Mouse (Mus musculus) left cerebral cortex, adult 9 months (tissue): ENCODE data around the gene Trank1.

Experiments
- DNase-seq, 2 experiments: peaks; one replicate each; pipeline ENCODE4 v3.0.0; 2022; ENCODE audit warnings: low spot score in 2 of 2

Gene Trank1

DNA sequence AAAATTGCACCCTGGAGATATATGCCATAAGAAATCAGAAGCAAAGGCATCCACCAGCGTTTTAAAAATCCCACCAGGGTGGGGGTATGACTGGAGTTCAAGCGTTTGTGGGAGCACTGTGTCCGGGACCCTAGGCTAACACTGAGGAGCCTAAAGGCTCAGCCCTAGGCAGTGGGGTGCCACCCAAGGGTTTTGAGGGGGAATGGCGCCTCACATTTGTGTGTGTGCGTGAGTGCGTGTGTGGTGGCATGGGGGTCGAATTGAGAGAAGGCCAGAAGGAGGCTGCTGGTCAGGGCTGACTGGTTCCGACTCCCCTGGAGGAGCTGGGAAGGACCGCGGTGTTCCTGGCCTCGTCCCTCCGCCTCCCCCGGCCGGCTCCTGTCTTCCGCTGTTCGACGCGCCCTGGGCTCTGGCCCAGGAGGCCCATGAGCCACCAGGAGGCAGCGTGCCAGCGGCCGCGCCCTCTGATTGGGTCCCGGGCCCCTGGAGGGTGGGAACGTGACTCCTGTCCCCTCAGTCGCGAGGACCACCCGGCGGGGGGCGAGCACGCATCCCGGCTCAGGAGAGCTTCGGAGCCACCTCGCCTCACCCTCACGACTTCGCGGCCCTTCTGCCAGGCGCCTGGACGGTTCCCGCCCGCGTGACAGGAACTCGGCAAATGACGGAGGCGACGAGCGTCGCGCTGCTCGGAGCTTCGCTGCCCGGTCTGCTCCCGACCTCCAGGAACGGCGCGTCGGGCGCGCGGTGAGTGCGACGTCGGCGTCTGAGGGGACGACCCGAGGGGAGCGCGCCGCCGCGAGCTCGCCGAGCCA lies at the start of gene Trank1:
Trank1 (plus strand) TSS at position 709 of the 812 bp plus-strand sequence.
- peak in 1 of 2 experiments; percentile 46 for DNase-seq

DNA sequence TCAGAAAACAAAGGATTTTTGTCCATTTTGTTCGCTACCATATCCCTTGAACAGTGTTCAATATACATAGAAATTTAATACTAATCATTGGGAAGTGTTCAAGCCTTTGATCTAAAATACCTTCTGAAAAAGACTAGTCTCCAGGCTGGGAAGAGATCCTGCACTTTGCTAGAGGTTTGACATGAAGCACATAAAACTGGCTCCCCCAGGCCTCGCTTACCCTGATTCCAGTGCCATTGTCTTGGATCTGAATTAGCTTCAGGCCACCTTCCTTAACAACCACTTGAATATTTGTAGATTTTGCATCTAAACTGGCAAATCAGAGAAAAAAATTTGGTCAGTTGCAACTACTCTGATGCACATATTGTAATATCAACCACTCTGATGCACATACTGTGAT lies 43.5 kb upstream of the Trank1 start:
- DNase-seq: no peak

DNA sequence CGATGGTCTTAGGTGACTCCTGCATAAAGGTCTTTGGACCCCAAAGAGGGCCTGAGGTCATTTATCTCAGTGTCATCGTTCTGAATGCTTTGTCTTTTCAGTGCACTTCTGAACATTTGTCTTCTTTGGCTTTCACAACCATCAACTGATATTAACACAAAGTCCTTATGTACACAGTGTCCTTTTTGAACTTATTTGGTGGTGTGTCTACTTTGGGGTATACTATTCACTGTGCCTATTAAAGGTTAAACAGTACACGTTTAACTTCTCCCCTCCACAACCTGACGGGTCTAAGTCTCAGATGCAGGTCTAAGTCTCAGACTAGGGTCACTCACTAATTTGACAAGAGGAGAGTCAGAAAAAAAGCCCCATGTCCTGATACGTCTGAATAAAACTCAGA lies 40.9 kb upstream of the Trank1 start:
- no peak for DNase-seq

DNA sequence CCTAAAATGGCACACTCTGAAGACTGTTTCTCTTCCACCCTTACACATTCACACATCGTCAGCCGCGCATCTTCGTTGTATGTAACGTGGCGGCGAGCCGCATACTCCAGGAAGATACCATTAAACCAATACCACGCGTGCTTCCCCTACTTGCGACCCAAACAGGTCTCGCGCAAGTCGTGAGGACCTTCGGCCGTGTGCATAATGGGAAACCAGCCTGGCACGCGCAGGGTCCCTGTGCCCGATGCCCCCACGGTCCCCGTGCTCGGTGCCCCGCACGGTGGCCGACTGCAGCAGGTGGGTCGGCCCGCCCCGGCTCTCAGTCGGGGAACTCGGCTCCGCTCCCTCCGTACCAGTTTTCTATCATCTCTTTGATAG lies 40.5 kb upstream of the Trank1 start:
- DNase-seq: no peak

DNA sequence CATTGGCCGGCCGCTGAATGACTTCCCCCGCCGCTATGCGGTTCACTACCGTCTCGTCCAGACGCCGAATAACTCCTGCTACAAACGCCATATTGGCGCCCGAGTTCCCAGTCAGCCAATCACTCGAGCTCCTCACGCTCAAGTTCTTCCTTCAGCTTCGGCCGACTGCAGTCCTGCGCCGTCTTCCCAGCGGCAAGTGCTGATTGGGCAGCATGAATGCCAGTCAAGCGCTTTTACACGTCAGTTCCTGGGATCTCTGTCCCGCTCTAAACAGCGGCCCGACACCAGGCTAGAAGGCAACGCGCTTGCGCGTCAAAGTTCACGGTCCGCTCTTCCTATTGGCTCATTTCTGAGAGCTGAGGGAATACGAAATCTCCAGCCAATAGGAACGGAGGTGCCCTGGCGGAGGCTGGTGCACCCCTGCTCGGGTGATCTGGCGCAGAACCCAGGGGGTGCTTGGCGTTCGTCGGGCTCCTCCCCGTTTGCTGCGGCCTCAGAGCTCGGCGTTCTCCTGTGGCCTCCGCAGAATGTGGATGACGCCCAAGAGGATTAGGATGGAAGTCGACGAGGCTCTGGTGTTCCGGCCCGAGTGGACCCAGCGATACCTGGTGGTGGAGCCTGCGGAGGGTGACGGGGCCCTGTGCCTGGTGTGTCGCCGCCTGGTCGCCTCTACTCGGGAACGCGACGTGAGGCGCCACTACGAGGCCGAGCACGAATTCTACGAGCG lies 39.9 kb upstream of the Trank1 start, which contains the start of the genes Mlh1 and Epm2aip1:
Mlh1 (minus strand) TSS at position 358 of the 727 bp plus-strand sequence.
Epm2aip1 (plus strand) TSS at position 496 of the 727 bp plus-strand sequence.
- peak; percentile 98 for DNase-seq

DNA sequence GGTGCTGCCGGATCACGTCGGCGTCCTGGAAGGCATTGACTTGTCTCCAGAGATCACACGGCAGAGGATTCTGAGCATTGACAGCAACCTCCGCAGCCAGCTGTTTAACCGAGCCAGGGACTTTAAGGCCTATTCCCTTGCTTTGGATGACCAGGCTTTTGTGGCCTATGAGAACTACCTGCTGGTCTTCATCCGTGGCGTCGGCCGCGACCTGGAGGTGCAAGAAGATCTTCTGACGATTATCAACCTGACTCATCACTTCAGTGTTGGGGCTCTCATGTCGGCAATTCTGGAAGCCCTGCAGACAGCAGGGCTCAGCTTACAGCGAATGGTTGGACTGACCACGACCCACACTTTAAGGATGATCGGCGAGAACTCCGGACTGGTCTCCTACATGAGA lies 39.2 kb upstream of the Trank1 start:
- DNase-seq: no peak

DNA sequence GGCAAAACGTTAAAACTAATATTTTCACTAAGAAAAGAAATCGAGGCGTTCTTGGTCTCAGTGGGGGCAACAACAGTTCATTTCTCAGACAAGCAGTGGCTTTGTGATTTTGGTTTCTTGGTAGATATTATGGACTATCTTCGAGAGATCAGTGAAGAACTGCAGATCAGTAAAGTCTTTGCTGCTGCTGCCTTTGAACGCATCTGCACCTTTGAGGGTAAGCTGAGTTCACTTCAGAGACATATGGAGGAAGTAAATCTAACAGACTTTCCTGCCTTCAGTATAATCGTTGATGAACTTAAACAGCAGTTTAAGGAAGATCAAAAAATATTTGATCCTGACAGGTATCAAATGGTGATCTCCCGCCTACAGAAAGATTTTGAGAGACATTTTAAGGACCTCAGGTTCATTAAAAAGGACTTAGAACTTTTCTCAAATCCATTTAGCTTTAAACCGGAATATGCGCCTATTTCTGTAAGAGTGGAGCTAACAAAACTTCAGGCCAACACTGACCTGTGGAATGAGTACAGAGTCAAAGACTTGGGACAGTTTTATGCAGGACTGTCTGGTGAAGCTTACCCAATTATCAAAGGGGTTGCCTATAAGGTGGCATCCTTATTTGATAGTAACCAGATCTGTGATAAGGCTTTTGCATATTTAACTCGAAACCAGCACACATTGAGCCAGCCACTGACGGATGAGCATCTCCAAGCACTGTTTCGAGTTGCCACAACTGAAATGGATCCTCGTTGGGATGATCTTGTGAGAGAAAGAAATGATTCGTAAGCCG lies 38.3 kb upstream of the Trank1 start:
- DNase-seq: no peak

DNA sequence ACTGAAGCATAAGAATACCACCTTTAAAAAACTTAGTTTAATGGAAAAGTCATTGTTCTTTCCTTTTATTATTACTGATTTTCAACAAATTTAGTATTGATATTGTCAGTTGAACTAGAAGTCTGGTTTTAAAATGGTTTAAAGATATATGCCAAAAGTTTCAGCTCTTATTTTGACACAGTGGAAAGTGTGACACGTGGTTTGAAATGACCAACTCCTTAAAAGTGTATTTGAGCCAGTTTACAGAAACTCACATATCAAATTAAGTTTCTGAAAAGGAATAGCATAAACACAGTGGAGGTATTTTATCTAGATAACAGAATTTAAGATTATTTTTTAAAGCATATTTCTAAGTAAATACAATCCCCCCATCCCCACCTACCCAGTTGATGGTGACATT lies 37.6 kb upstream of the Trank1 start:
- DNase-seq: no peak

DNA sequence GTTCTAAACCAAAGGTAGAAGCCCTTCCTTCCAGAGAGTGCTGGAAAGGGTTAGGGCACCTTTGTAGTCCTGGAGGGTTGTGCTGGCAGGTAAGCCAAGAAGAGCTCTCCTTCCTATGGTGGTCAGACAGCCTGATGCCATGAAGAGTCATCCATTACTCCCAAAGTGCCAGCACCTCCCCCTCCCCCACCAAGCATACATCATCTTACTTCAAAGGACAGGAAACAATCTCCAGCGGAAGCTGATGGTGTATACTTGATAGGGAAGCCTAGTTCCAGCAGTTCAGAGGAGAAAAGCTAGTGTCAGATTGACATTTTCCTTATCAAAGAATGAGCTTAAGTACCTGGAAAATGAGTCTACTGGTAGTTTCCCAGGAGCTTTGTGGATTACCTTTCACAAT lies 36.4 kb upstream of the Trank1 start:
- no peak for DNase-seq

DNA sequence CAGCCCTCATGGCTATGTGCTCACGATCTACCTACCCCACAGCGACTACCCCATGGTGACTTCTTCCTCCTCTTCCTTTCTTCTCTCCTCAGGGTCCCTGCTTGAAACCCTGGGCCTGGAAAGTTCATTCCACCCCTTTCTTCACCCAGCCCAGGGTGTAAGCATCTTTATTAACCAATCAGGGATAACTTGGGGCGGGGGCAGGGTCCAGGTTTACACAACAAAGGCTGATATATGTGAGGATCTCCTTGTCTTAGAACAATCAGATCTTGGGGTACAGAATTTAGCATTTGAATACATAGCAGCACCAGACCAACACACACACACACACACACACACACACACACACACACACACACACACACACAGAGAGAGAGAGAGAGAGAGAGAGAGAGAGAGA lies 26.5 kb upstream of the Trank1 start:
- no peak for DNase-seq

DNA sequence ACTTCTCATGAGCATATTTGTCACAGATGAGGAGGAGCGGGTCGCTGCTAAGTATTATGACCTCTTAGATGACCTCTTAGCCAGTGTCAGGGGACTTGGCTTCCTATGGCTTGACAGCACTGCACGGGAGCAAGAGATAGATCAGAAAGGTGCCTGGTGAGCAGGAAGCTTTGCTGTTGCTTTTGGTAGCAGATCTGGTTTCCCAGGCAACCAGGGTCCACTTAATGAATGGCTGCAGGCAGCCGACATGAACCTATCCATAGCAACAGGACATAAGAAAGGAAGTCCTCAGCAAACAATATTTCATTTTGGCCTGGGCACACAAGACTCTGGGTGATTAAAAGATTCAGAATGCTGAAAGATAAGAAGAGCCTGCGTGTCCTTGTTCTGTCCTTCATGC lies 25.9 kb upstream of the Trank1 start:
- no peak for DNase-seq

DNA sequence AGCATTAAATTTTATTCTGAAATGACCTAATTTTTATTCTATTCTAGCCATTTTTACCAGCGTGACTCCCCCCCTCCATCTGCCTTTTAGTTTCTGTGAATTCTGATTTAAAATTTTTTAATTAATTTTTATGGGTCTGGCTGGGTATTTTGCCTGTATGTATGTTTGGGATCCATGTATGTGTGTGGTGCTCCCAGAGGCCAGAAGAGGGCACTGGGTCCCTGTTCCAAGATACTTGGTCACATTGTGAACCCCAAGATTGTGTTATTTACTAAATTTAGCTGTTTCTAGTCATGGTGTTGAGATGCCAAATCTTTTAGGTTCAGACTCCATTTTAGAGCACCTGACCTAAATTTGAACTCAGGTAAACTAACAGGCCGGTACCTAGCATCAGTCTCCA lies 25.1 kb upstream of the Trank1 start:
- no peak for DNase-seq

DNA sequence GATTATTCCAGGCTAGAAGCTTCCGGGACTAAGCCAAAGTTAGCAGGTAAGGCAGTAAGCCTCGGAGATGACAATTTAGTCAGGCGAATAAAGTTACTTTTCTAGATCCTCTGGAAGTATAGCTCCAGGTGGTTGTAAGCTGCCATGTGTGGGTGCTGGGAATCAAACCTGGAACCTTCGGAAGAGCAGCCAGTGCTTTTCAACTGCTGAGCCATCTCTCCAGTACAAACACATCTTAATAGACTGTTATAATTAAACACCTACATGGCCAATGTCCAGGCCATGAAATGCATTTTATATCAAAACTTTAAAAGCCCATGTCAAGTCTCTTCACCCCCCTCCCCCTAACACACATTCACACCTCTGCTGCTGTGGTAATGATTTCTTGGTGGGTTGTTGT lies 23.6 kb upstream of the Trank1 start:
- no peak for DNase-seq

DNA sequence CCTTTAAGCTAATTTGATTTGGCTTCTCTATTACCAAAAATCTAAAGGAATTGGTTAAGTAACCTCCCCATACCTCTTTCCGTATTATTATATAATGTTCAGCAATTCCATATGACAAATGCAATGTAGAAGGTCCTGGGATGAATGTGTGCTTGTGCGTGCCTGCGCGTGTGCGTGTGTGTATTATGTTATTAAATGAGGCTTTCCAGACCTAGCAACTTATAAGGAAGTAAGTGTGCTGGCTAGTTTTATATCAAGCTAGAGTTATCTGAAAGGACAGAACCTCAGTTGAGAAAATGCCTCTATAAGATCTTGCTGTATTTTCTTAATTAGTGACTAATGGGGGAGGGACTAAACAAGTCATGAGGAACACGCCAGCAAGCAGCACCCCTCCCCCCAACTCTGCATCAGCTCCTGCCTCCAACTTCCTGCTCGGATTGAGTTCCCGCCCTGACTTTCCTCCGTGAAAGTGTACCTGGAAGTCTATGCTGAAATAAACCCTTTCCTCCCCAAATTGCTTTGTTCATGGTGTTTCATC lies 22.2 kb upstream of the Trank1 start:
- no peak for DNase-seq

DNA sequence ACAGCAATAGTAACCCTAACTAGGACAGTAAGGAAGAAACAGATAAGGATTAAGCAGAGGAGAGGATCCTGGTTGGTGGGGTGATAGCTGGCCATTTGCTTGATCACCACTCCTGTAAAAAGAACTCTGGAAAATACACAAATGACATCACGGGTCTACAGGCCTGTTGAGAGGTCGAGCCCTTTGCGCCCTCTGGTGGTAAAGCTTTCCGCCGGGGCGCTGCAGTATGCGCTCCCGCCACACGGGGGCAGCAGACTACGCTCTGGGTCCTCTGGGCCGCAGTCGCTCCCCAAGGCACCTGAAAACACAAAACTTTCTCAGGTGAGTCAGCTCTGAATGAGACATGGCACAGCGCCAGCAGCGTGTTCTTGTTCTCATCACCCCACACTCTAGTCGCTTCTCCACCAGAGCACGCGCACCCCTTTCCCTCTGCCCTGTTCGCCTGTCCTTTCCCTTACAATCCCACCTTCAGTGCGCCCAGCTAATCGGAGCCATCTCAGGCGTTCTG lies 21.7 kb upstream of the Trank1 start:
- peak; percentile 83 to 98 for DNase-seq

DNA sequence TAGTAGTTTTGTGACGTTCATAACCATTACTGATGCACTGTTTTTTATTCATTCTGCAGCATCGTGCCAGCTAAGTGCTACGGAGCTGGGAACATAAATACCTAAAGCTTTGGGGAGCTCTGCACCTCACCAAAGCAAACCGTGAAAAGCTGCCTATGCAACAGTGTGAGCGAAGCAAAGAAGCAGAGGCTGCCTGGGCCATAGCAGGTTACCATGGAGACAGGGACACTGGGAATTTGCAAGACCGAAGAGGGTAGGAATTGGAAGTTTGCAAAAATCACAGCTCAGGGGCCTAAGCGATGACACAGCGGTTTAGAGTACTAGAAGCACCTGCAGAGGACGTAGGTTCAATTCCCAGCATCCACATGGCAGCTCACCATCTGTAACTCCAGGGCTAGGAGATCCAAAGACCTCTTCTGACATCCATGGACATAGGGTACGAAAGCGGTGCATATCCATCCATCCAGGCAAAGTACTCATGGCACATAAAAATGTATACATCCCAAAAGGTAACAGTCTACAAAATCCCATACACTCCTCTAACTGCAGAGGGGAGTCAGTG lies 20.9 kb upstream of the Trank1 start:
- peak in 1 of 2 experiments; percentile 26 for DNase-seq

DNA sequence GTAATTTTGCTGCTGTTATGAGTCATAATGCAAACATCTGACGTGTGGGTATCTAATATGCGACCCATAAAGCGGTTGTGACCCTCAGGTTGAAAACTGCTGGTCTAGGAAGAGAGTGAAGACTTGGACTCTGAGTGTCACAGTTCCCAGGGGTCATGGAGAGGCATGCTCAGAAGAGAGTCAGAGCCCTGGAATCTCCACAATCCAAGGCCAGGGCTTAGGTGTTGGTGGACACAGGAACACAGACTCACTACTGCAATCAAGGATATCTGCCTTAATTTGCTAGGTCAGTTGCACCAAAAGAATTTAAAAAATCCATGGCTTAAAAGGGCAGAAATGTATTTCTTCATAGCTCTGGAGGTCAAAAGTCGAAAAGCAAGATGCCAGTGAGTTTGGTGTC lies 18.3 kb upstream of the Trank1 start:
- no peak for DNase-seq

DNA sequence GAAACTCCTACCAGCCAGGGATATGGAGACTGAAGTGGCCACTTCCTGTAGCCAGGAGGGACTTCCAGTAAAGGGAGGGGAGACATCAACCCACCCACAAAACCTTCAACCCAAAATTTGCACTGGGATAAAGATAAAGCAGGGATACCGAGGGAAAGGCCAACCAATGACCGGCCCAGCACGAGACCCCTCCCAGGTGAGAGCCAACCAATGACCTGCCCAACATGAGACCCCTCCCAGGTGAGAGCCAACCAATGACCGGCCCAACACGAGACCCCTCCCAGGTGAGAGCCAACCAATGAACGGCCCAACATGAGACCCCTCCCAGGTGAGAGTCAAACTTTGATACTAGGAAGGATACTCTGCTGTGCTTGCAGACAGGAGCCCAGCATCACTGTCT lies 16.6 kb upstream of the Trank1 start:
- no peak for DNase-seq

DNA sequence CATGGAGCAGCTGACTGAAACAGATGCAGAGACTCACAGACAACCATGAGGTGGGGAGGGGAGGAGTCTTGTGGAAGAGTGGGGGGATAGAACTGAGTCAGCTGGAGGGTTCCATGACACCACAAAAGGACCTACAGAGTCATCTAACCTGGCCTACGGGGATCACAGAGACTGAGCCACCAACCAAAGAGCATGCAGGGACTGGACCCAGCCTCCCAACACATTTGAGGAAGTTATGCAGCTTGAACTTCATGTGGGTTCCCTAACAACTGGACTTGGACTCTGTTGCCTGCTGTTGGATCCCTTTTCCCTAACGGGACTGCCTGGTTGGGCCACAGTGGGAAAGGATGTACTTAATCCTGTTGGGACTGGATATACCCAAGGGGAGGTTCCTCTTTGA lies 16.2 kb upstream of the Trank1 start:
- no peak for DNase-seq

DNA sequence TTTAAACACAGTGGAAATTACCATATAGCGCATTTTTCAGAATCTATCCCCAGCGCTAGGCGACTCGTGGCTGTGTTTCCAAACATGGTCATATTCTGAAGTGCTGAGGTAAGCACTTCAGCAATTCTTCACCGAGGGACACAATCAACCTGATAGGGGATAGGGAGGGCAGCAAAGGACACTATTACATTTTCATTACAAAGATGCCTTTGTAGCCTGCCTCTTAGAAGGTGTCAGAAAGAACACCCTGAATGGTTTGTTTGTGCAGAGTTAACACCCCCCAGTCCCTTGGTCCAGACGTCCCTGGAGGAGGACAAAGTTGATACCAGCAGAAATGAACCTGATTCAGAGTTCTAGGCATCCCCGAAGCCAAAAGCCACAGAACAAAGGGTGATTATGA lies 15.1 kb upstream of the Trank1 start:
- no peak for DNase-seq

DNA sequence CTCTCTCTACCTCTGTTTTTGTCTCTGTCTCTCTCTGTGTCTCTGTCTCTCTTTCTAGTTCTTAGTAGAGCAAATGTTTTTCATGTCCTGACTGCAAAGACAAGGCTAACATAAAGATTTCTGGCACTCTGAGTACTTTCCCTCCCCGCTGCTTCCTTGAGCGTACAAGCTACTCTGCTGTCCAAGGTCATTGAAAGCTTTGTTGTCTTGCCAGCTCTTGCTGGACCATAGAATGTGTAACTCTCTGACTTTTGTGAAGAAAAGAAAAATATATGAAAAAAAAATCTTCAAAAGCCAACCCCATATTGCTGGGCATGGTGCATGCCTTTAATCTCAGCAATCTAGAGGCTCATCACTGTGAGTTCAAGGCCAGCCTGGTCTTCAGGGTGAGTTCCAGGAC lies 12.9 kb upstream of the Trank1 start:
- no peak for DNase-seq
